Mouse (Mus musculus) 3134 (cell line): ENCODE data around the gene Zfp37.
"Not testable (repeated sequence)": the region's sequence is repeated elsewhere in the genome, so short reads cannot be mapped to it uniquely, and the experiment has no call there.

Experiments used
- DNase-seq: peaks from one replicate; pipeline ENCODE4 v3.0.0-alpha.2; 2011; ENCODE audit warnings: low spot score; ENCODE audit not compliant: insufficient read length; ENCODE audit errors: extremely low read depth

Gene Zfp37

DNA sequence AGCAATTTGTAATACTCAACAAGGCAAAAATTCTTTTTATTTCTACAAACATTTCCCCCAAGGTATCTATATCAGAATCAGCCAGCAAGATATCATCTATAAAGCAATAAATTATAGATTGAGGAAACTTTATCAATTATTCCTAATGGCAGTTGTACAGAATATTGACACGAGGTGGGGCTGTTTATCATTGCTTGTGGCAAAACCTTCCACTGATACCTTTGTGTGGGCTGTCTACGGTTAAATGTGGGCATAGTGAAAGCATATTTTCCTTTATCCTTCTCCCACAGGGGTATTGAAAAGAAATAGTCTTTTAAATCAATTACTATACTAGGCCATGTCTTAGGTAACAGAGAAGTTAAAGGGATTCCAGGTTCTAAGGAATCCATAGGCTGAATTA, 17.4 kb downstream of the Zfp37 start:
- DNase-seq, result no peak

DNA sequence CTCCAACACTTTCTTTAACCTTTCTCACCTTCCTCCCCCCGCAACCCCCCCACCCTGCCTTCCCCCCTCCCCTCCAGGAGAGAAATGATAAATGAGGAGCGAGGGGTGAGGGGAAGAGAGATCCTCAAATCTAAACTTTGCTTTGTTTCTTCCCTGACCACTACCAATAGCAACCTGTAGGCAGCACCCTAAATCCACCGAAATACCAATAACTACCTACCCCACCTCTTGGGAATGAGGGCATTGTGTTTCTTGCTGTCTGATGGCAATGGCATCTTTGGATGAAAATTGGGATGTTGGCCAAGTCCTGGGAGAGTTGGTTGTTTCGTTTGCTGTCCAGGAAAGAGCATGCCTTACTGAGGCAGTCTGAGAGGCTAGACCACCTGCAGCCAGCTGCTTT, 20.8 kb downstream of the Zfp37 start:
- DNase-seq, result no peak

DNA sequence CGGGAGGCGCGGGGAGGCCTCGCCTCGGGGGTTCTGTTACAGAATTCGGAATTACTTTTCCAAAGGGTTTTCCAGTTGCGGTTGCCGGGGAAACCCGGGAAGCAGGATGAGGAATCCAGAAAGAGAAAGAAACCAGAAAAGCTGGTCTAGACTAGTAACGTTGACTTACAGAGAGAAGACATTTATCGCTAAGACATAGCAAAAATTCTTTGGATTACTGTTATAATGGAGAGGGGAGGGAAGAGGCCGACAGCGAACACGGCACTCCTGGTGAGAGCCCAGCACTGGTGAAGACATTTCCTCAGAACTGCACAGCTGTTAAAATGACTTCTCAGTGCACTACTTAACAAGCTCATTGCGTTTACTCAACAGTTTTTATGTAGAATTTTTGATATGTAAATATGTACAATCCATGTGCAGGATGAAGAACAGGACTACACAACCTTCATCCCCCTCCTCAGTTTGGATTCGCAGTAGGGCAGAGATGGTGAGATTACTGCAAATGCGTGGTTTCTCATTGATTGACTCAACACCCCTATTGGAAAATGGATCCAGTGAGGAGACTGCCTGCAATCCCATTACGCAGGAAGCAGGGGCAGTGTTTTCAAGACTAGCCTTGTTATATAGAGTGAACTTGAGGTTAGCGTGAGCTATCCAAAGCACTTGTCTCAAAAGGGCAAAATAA, 22.0 kb downstream of the Zfp37 start:
- DNase-seq, result no peak

DNA sequence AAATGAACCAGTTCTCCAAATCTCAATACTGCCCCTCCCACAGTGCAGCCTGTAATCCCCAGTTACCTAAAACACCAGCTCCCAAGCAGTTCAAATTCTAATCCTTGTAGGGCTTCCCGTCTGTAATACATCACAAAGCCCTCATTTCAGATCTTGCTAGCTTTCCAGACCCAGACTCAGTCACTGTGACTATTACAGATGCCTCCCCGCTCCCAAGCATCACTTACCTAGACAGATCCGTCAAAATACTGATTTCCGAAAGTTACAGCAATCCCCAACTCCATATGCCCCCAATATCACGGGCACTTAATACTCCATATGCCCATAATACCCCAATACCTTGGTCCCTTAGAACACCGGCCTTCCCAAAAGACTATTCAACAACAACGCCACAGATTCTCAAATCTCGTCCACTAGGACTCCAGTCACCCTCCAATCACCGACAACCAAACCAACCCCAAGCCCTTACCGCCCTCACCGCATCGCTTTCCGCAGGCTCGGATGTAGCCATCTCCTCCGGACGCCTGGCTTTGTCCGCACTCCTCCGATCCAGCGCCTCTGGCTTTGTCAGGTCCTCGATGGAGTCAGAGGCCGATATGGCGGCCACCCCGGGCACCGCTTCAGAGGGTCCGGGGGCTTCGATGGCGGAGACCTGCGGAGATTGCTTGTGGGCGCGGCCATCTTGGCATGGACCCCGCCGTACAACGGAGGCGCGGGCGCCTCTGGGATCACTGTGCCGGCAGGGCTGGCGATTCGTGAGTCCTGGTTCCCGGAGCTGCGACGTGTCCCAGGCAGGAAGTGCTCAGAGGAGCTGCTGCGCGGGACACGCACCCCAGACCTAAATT, 22.8 kb downstream of the Zfp37 start:
- no peak for DNase-seq

DNA sequence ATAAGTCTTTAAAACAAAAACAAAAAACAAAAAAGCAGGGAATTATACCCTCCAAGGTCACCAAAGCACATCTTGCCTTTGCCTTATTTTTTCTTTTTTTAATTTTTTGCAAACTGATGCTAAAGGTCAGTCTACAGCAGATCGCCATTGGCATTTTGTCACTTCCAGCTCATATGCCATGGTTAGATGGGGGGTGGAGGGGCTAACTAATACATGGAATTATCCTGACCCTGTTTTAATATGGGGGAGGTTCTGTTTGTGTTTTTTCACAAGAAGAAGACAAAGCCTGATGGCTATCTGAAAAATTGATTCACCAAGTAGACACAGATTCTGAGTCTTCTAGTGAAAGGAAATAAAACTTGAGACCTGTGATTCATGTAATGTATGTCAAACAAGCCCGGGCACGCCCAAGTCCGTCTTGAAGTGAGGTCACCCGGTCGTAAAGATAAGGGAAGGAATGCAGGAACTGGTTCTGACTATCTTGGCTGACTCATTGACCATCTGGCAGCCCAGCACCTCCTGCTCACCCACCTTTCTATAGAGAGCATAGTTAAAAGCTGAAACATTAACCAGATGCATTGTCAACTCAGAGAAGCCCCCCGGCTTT, 30.8 kb downstream of the Zfp37 start:
- peak; percentile 40 for DNase-seq

DNA sequence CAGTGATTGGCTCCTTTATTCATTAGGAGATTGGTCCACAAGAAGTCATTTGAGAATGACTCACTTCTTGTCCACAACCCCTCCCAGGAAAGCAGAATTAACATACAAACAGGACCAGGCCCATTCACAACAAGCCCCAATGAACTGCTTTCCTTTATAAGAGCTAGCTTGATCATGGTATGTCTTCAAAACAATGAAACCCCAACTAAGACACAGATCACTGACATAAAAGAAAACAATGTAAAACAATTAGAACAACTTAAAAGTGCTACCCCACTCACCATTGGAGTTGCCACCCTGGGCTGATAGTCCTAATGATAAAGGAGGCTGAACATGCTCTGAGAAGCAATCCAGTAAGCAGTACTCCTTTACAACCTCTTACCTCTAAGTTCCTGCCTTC, 42.1 kb downstream of the Zfp37 start:
- no peak for DNase-seq

DNA sequence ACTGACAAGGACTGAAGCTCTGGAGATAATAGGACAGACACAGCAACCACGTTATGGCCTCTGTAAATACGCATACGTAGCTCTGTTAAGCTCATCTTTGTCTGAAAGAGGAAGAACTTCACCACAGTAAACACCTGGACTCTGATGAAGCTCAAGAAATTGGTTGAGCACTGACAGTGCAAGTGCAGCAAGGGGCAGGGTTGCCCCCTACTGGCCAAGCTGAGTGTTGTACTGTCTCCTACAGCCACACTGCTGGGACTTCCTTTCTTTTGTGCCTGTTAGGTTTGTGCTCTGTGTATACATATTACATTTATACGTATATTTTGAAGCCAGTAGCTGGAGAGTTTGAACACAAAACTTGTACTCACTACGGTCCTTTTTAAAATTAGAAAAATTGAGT, 53.6 kb downstream of the Zfp37 start:
- no peak for DNase-seq

DNA sequence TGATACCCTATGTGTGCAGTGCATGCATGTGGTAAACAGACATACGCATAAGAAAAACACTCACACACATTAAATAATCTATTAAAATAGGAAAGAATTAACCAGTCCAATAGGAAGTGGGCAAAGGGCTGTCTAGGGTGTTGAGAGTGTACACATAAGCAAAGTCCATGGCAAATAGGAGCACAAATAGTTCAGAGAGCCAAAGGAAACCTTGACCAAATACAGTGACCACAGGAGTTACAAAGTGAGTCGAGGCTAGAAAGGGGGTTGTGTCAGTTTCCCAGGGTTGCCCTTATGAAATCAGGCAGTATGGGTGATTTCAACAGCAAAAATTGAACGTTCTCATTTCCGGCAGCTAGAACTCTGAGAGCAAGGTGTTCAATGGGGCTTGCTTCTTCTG, 56.4 kb downstream of the Zfp37 start:
- no peak for DNase-seq

DNA sequence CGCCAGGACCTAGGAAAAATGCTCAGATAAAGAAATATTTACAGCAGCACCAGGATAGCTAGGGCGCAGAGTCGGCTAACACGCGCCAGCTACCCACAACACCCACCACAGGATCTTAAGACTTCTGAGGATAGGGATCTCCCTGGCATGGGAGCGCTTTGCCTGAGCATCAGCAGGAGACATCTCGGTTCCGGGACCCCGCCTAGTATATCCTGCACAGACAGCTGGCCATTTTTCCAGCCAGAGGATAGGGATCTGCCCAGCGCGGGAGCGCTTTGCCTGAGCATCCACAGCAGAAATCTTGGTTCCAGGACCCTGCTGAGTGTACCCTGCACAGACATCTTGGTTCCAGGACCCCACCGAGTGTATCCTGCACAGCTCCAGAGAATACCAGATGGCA, 63.2 kb downstream of the Zfp37 start:
- not testable (repeated sequence) for DNase-seq

DNA sequence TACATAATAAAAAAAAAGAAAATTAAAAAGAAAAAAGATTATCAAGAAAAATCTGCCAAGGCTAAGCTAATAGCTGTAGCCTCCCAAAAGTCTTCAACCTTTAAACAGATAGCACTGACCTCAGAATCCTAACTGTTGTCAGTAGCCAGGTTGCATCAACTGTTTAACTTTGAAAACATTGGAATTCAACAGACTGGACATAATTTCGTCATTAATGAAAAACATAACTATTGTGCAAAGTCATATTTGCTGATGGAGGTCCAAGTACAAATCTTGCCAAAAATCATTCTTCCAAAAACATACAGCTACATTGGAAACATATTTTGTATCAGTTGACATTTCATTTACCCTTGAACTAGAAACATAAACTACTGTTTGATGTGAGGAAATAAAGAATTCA, 72.4 kb downstream of the Zfp37 start:
- no peak for DNase-seq

DNA sequence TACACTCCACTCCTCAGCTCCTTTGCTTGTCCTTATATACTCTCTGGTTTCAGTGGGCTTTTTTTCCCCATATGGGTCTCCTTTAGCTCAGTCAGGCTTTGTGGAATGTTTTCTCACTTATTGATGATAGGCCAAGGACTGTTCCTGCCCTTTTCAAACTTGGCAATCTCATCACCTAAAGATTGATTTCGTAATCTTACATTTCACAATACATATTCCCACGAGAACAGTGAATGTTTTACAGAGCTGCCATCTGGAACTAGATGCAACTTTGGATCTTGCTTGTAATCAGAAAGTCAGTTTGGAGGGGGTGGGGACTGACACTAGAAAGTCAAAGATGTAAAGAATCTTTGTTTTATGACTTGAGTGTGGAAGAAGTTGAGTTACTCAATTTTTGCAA, 80.0 kb downstream of the Zfp37 start, which contains the start of gene Mup21:
Gene Mup21, minus strand, starts transcription at position 53 of the 400 bp plus-strand sequence.
- DNase-seq, result no peak
